Mouse (Mus musculus) liver, embryonic 16.5 days (tissue): ENCODE measurements around the gene Ncam1. TPM values are rescaled to one million over a fixed set of nuclear protein-coding genes. Genes with fewer than 3 reads are reported as not detected.

Experiments used
- ATAC-seq: fragments of 200-750 bp; cut with Nextera tagmentation; 2 replicates; pipeline ENCODE4 v1.8.0; 2017; ENCODE audit warnings: low read depth, mild to moderate bottlenecking, moderate number of reproducible peaks, moderate library complexity
- H3K27ac ChIP-seq: fragments of 300-500 bp; sonication (generic); 2 replicates; pipeline ENCODE4 v1.5.1; 2014; ENCODE audit warnings: mild to moderate bottlenecking, low read length
- H3K27me3 ChIP-seq: fragments of 300-500 bp; sonication (generic); 2 replicates; pipeline ENCODE4 v1.6.1; 2014; ENCODE audit warnings: low read depth, low read length, mixed read lengths; ENCODE audit not compliant: control insufficient read depth, insufficient read depth
- H3K36me3 ChIP-seq: fragments of 300-500 bp; sonication (generic); 2 replicates; pipeline ENCODE4 v1.6.1; 2014; ENCODE audit warnings: mild to moderate bottlenecking; ENCODE audit not compliant: control insufficient read depth, insufficient read depth
- H3K4me1 ChIP-seq: fragments of 300-500 bp; sonication (generic); 2 replicates; pipeline ENCODE4 v1.6.1; 2014; ENCODE audit warnings: low read depth, low read length, mixed read lengths; ENCODE audit not compliant: control insufficient read depth
- H3K4me2 ChIP-seq: fragments of 300-500 bp; sonication (generic); 2 replicates; pipeline ENCODE4 v1.6.1; 2014; ENCODE audit warnings: low read depth, low read length, mixed read lengths
- H3K4me3 ChIP-seq: fragments of 300-500 bp; sonication (generic); 2 replicates; pipeline ENCODE4 v1.5.1; 2014; ENCODE audit warnings: low read depth, mild to moderate bottlenecking, low read length
- H3K9ac ChIP-seq: fragments of 300-500 bp; sonication (generic); 2 replicates; pipeline ENCODE4 v1.6.1; 2014; ENCODE audit warnings: low read depth, low read length
- H3K9me3 ChIP-seq: fragments of 300-500 bp; sonication (generic); replicated peaks from 2 replicates; pipeline ENCODE4 v1.6.1; 2016; ENCODE audit warnings: low read length; ENCODE audit not compliant: control insufficient read depth
- WGBS: fragments of 180-500 bp; shearing (Covaris S2); extraction: QIAGEN DNeasy Blood & Tissue Kit; methylation state at CpG from one replicate; pipeline ENCODE4 v1.1.7; 2014; ENCODE audit not compliant: insufficient replicate concordance; 5-methylcytosine and 5-hydroxymethylcytosine counted together
- polyA plus RNA-seq: library from polyadenylated mRNA; unstranded; fragments of >200 nt; fragmentation: Nextera tagmentation; extraction: Ambion mirVana; gene quantifications from 2 replicates; pipeline ENCODE4 v1.2.1, GENCODE M21; 2015

The Ncam1 gene
- polyA plus RNA-seq, 1 experiment from 2014 or later = 4.6 TPM

DNA sequence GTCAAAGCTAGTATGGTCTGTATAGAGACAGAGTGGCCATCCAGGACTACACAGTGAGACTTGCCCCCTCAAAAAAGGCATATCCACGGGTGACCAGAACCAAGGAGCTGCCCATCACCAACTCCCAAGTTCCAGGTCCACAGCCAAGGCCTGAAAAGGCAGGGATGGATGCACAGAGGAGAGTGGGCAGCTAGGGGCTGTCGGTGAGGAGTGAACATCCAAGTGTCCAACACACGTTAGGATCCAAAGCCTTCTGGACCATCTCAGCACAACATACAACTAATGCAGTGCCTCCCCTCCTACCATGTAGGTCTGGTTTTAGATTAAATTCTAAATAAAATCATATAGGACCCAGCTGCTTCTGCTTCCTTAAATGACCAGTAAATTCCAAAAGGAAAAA lies 342.6 kb downstream of the Ncam1 start:
- H3K36me3 ChIP-seq = no peaks in the 10 kb centered on the region
- H3K4me3 ChIP-seq = no peak overlapping the region
- H3K27me3 ChIP-seq = no peaks in the 10 kb centered on the region
- no peak overlapping the region for H3K4me2 ChIP-seq
- no peak overlapping the region for H3K9ac ChIP-seq
- no peaks in the 10 kb centered on the region for H3K4me1 ChIP-seq
- ATAC-seq = no peak
- WGBS = 59% methylated on average over 3 of the region's 3 CpGs
- H3K9me3 ChIP-seq = no peaks in the 10 kb centered on the region
- no peak overlapping the region for H3K27ac ChIP-seq

GRCm38 (mm10) chr9:49452396-49452795 lies 346.3 kb downstream of the Ncam1 start:
- H3K36me3 ChIP-seq = no peaks in the 10 kb centered on the region
- H3K4me1 ChIP-seq = no peaks in the 10 kb centered on the region

More at GRCm38 (mm10) chr9:49452396-49452795, 346.3 kb downstream of the Ncam1 start:
- H3K4me3 ChIP-seq = no peak overlapping the region
- no peak overlapping the region for H3K4me2 ChIP-seq
- H3K27ac ChIP-seq = no peak overlapping the region
- no peaks in the 10 kb centered on the region for H3K9me3 ChIP-seq
- 75% methylated on average over 1 of the region's 1 CpGs for WGBS
- H3K27me3 ChIP-seq = no peaks in the 10 kb centered on the region
- no peak overlapping the region for H3K9ac ChIP-seq
- no peak for ATAC-seq
